Mouse (Mus musculus): ENCODE data around the gene Ackr3. TPM values are rescaled to one million over a fixed set of nuclear protein-coding genes. Genes with fewer than 3 reads are reported as not detected.

Ackr3 gene
- polyA plus RNA-seq (2012; rRNA removed; ENCODE audit: low replicate concordance): 16.7 and 20.7 TPM in 2 replicates

GRCm38 (mm10) chr1:90203783-90204690 lies at the start of gene Ackr3:
Gene Ackr3 (plus strand): TSS chr1:90203980.

Other genes starting within 250 kb of the Ackr3 start
- not detected in 2 replicates for gene Asb18, start 189.3 kb upstream of the Ackr3 start, polyA plus RNA-seq (2012; rRNA removed; ENCODE audit: low replicate concordance)
- gene Iqca, start 50.6 kb upstream of the Ackr3 start, polyA plus RNA-seq (2012; rRNA removed; ENCODE audit: low replicate concordance): not detected in 2 replicates

Data from duodenum, adult 2 months (tissue).